Mouse (Mus musculus) olfactory bulb, adult 2 months (tissue): Measurements from ENCODE around the gene 1700037C18Rik.

Experiments
- CTCF ChIP-seq: fragments of 200-500 bp; IDR thresholded peaks from 2 replicates; pipeline ENCODE4 v1.5.1; 2012; ENCODE audit warnings: low read depth, mild to moderate bottlenecking, low read length, moderate library complexity; ENCODE audit not compliant: insufficient read depth
- POLR2A ChIP-seq: fragments of 200-500 bp; IDR thresholded peaks from 2 replicates; pipeline ENCODE4 v1.6.1; 2012; ENCODE audit warnings: mild to moderate bottlenecking, low read depth, low read length, moderate library complexity; ENCODE audit not compliant: insufficient read depth

- TF ChIP-seq POLR2A (no peak), CTCF (no peak)
These were observed 629 bp upstream of the 1700037C18Rik start for GRCm38 (mm10) chr16:3909118-3909517.
